Mouse (Mus musculus): ENCODE measurements around the gene Ino80b. TPM values are rescaled to one million over a fixed set of nuclear protein-coding genes. Genes with fewer than 3 reads are reported as not detected.
A peak's percentile ranks its signal among the peaks of the same experiment; 100 is the strongest.

Ino80b gene
- polyA plus RNA-seq, 1 experiment from 2014 or later, result 16.1 TPM

DNA sequence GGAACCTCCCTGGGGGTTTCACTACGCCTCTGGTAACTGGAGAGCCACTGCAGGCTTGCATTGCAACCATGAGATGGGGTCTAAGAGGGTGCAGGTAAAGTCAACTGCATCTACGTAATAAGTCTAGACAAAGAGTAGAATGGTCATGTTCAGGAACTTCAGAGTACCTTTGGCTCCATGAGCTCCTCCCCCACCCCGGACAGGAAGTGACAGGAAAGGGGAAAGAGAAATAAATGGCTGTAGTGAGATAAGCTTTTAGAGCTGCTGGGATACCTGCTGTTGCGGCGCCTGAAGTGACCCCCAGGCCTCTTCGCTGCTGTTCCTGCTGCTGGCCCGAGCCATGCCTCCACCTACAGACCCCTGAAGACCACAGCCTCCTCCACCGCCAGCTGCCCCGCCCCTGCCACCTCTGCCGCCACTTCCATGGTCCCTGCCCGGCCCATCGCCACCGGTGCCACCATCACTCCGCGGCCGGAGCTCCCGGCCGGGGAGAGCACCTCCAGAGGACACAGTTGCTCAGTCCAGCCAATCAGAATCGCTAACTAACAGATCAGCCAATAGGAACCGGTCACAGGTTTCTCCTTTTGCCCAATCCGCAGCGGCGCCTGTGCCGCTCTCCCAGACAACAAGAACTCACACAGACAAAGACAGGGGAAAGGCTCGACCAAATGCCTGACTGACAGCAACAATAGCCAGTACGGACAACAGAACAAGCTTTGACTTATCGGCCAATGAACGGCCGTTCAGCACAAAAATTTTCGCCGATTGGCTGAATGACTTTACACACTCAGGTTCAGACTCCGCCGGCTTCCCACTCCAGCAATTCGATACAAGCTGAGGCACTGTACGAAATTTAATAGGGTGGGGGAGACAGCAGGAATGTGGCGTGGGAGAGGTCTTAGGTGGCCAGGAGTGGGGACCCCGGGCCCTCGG is 4.0 kb downstream of the Ino80b start, which contains the start of gene Wbp1:
Gene Wbp1, minus strand, starts transcription at position 630 of the 933 bp plus-strand sequence.
- peak within 1 kb of the TSS; percentile 91 for H3K4me3 ChIP-seq
- peak within 1 kb of the TSS; percentile 98 for H3K27ac ChIP-seq
- DNase-seq (ENCODE audit: low spot score), result peak; percentile 100
- peaks cover 62% of the 10 kb centered on the region for H3K4me1 ChIP-seq
- H3K27me3 ChIP-seq (ENCODE audit: insufficient read depth, poor library complexity, severe bottlenecking), result no peaks in the 10 kb centered on the region
- H3K9me3 ChIP-seq, result no peaks in the 10 kb centered on the region
- under 1% methylated on average over 38 of the region's 38 CpGs for WGBS
- H3K36me3 ChIP-seq, result peaks cover 30% of the 10 kb centered on the region

DNA sequence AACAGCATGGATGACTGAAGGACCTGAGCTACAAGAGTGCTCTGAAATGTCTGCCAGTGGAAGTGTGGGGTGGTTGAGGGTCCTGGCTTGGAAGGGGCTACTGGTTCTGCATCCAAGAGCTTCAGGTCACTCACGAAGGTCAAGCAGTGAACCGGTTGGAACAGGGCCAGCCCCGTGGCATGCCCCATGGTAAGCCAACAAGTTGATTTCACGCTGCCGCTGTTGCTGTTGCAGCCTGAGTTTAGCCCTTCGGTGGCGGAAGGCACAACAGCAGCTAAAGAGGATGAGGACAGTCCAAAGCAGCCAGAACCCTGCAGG is 5.5 kb downstream of the Ino80b start:
- Histone ChIP-seq H3K9me3 (no peaks in the 10 kb centered on the region), H3K27me3 (ENCODE audit: insufficient read depth, poor library complexity, severe bottlenecking) (no peaks in the 10 kb centered on the region), H3K36me3 (peaks cover 30% of the 10 kb centered on the region), H3K4me1 (peaks cover 63% of the 10 kb centered on the region), H3K27ac (peak overlapping the region; percentile 98), H3K4me3 (peak overlapping the region; percentile 91; the same call in 1 of the 2 replicates)
- no peak for DNase-seq (ENCODE audit: low spot score)
- WGBS, result 81% methylated on average over 7 of the region's 7 CpGs

DNA sequence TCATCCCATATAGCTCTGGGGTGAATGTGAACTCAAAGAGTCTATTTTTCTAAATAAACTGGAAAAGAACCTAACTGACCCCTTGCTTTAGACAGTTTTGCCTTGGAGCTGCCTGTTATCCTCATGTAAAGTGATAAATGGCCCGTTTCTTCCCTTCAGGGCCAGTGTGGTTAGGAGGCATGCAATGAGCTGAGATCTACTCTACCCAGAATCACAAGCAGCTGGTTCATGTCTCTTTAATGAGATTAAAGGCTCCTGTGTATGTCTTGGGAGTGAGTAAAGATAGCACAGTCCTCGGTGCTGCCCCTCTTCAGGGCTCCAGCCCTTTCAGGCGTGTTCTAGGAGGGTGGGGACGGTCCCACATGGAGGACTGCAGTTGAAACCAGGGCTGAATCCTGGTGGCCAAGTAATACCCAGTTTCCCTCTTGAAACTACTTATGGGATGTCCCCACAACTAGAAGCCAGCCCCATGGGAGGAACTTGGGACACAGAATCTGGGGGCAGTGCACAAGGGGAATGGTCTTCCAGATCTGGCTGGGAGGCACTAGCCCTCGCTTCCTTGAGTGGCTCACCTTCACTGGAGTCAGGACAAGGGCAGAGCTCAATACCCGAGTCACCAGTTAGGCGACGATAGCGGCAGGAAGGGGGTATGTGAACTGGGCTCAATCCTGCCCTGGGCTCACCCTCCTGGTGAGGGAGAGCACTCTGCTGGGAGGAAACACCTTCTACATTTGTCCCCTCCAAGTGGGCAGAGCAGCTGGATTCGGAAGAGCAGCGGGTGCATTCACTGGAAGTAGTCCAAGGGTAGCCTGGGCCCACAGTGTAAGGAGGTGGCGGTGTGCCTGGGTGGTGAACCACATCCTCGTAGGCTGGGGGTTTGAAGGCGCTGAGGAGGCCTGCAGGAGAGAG is 6.2 kb downstream of the Ino80b start:
- Histone ChIP-seq H3K27me3 (ENCODE audit: insufficient read depth, poor library complexity, severe bottlenecking) (no peaks in the 10 kb centered on the region), H3K27ac (peak overlapping the region; percentile 98; the same call in 1 of the 2 replicates), H3K4me1 (peaks cover 62% of the 10 kb centered on the region), H3K36me3 (peaks cover 30% of the 10 kb centered on the region), H3K4me3 (no peak overlapping the region), H3K9me3 (no peaks in the 10 kb centered on the region)
- WGBS, result 84% methylated on average over 14 of the region's 14 CpGs
- no peak for DNase-seq (ENCODE audit: low spot score)

DNA sequence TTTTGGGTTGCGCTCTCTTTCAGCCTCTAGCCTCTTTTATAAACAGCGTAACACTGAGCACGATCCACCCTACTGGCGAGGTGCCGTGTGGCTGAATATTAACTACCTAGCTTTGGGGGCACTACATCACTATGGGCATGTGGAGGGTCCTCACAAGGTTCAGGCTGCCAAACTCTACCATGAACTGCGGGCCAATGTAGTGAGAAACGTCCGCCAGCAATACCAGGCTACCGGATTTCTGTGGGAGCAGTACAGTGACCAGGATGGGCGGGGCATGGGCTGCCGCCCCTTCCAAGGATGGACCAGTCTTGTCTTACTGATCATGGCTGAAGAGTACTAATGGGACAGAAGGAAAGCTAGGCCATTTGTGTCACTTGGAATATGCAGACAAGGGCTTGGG is 6.9 kb downstream of the Ino80b start:
- WGBS, result 88% methylated on average over 11 of the region's 11 CpGs
- Histone ChIP-seq H3K4me1 (peaks cover 56% of the 10 kb centered on the region), H3K36me3 (peaks cover 30% of the 10 kb centered on the region), H3K9me3 (no peaks in the 10 kb centered on the region), H3K4me3 (no peak overlapping the region), H3K27ac (no peak overlapping the region), H3K27me3 (ENCODE audit: insufficient read depth, poor library complexity, severe bottlenecking) (no peaks in the 10 kb centered on the region)
- no peak for DNase-seq (ENCODE audit: low spot score)

DNA sequence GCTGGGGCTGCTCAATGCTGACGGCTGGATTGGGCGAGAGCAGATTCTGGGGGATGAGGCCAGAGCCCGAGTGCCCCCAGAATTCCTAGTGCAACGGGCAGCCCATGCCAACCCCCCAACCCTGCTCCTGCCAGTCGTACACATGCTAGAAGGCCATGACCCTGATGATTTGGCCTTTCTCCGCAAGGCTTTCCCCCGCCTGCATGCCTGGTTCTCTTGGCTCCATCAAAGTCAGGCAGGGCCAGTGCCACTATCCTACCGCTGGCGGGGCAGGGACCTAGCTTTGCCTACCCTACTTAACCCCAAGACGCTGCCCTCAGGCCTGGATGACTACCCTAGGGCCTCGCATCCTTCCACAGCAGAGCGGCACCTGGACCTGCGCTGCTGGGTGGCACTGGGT is 7.6 kb downstream of the Ino80b start:
- H3K36me3 ChIP-seq, result peaks cover 30% of the 10 kb centered on the region
- DNase-seq (ENCODE audit: low spot score), result no peak
- peaks cover 50% of the 10 kb centered on the region for H3K4me1 ChIP-seq
- no peak overlapping the region for H3K4me3 ChIP-seq
- no peak overlapping the region for H3K27ac ChIP-seq
- H3K27me3 ChIP-seq (ENCODE audit: insufficient read depth, poor library complexity, severe bottlenecking), result no peaks in the 10 kb centered on the region
- H3K9me3 ChIP-seq, result no peaks in the 10 kb centered on the region
- WGBS, result 92% methylated on average over 13 of the region's 13 CpGs

DNA sequence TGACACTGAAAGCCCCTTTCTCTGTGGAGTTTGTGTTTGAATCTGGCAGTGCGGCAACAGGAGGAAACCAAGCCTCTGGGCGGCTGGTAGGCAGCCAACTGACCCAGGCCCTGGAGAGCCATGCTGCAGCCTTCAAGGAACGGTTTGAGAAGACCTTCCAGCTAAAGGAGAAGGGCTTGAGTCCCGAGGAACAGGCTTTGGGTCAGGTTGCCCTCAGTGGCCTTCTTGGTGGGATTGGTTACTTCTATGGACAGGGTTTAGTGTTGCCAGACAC is 8.1 kb downstream of the Ino80b start:
- Histone ChIP-seq H3K4me1 (peaks cover 45% of the 10 kb centered on the region), H3K27ac (no peak overlapping the region), H3K4me3 (0 out of 2 replicates have a peak overlapping the region, but pooled peaks have one; percentile 92), H3K36me3 (peaks cover 30% of the 10 kb centered on the region), H3K9me3 (no peaks in the 10 kb centered on the region), H3K27me3 (ENCODE audit: insufficient read depth, poor library complexity, severe bottlenecking) (no peaks in the 10 kb centered on the region)
- 81% methylated on average over 4 of the region's 4 CpGs for WGBS
- DNase-seq (ENCODE audit: low spot score), result no peak

DNA sequence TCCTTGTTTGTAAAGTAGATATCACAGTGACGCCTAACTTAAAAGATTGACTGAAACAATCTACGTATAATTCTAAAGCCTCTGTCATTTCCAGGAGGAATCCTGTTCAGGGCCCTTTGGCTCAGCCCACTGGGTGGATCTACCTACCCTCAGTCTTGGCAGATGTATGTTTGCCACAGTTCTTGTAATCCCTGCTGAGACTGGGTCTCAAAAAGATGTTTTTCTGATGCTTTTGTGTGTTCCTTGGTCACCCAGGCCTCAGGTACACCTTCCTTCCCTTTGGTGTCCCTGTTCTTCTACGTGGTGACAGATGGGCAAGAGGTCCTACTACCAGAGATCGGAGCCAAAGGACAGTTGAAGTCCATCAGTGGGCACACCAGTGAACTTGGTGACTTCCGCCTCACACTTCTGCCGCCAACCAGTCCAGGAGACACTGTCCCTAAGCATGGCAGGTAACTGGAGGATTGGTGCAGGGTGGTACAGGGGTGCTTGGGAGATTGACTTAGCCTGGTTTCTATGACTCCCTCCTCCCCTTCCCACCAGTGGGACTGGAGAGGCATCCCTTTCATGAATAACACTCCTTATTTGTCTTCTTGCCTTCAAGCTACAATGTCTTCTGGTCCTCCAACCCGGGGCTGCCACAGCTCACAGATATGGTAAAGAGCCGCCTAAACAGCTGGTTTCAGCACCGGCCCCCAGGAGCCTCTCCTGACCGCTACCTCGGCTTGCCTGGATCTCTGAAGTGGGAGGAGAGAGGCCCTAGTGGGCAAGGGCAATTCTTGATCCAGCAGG is 8.7 kb downstream of the Ino80b start:
- peak overlapping the region; percentile 89 for H3K27ac ChIP-seq
- 76% methylated on average over 11 of the region's 11 CpGs for WGBS
- H3K9me3 ChIP-seq, result no peaks in the 10 kb centered on the region
- H3K27me3 ChIP-seq (ENCODE audit: insufficient read depth, poor library complexity, severe bottlenecking), result no peaks in the 10 kb centered on the region
- no peak for DNase-seq (ENCODE audit: low spot score)
- peaks cover 43% of the 10 kb centered on the region for H3K4me1 ChIP-seq
- H3K4me3 ChIP-seq, result peak overlapping the region; percentile 92
- H3K36me3 ChIP-seq, result peaks cover 30% of the 10 kb centered on the region

DNA sequence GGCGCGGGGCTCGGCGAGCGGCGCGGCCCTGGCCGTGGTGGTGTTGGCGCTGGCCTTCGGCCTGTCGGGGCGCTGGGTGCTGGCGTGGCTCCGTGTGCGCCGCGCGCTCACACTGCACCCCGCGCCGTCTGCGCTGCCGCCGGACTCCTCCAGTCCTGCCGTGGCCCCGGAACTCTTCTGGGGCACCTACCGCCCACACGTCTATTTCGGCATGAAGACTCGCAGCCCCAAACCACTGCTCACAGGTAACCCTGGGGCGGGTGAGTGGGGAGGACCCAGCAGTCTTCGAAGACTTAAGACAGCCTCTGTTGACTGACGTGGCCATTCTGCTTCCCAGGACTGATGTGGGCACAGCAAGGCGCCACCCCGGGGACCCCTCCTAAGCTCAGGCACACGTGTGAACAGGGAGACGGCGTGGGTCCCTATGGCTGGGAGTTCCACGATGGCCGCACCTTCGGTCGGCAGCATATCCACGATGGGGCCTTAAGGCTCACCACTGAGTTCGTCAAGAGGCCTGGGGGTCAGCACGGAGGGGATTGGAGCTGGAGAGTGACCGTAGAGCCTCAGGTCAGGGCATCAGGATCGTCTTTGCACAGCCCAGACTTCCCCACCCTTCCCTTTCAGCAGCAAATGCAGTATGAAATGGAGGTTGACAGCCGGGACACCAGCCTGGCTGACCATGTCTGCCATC is 9.4 kb downstream of the Ino80b start:
- no peak for DNase-seq (ENCODE audit: low spot score)
- Histone ChIP-seq H3K4me3 (peak overlapping the region; percentile 92), H3K27me3 (ENCODE audit: insufficient read depth, poor library complexity, severe bottlenecking) (no peaks in the 10 kb centered on the region), H3K9me3 (no peaks in the 10 kb centered on the region), H3K27ac (peak overlapping the region; percentile 89), H3K36me3 (peaks cover 32% of the 10 kb centered on the region), H3K4me1 (peaks cover 44% of the 10 kb centered on the region)
- 3% methylated on average over 46 of the region's 48 CpGs for WGBS

DNA sequence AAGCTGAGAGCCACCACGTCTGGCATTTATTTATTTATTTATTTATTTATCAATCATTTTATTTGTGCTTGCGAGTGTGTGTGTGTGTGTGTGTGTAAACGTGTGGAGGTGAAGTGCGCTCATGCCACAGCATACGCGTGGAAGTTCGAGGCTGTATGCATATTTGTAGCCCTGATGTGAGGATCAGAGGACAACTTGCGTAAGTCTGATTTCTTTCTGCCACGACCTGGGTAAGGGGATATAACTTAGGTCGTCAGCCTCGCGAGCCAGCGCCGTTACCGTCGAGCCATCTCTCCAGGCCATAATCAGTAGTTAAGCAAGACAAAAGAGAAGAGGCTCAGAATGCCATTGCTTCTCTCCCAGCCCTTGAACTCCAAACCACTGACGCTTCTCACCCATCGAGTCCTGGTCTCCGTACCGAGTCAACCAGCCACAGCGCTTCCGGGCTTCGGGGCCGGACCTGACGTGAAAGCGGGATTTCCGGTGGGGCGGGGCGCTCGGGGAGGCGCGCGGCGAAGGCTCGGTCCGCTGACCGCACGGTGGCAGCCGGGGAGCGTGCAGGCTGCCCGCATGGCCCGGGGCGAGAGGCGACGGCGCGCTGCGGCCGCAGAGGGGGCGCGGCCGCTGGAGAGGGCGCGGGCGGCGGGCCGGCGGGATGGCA is 10.1 kb downstream of the Ino80b start, which contains the start of gene Mogs:
Gene Mogs, plus strand, starts transcription at position 486 of the 661 bp plus-strand sequence.
- H3K4me3 ChIP-seq, result peak within 1 kb of the TSS; percentile 92
- WGBS, result 1% methylated on average over 57 of the region's 58 CpGs
- H3K4me1 ChIP-seq, result peaks cover 38% of the 10 kb centered on the region
- H3K27ac ChIP-seq, result peak within 1 kb of the TSS; percentile 89
- no peaks in the 10 kb centered on the region for H3K27me3 ChIP-seq (ENCODE audit: insufficient read depth, poor library complexity, severe bottlenecking)
- no peaks in the 10 kb centered on the region for H3K9me3 ChIP-seq
- H3K36me3 ChIP-seq, result peaks cover 38% of the 10 kb centered on the region
- DNase-seq (ENCODE audit: low spot score), result peak; percentile 97

DNA sequence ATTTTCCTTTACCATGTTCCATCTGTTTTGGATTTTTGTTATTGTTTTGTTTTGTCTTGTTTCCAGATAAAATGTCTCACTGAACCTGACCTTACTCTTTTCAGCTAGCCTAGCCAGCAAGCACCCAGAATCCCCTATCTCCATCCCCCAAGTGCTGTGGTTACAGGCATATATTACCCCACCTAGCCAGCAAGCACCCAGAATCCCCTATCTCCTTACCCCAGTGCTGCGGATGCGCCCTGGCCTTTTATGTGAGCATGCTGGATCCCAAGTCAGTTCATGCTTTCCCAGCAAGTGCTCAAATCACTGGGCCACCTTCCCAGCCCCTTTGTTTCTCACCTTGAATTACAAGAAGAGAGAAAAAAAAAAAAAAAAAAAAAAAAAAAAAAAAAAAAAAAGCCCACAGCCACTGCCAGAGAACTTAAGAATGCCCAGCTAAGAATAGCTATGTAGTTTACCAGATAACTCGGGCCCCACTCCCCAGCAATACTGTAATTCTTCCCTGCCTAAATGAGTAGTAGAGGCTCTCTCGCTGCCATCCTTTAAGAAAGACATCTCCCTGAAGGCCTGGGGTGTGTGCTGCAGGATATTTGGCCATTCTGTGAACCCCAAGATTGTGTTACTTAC is 13.6 kb downstream of the Ino80b start:
- peaks cover 35% of the 10 kb centered on the region for H3K4me1 ChIP-seq
- no peaks in the 10 kb centered on the region for H3K27me3 ChIP-seq (ENCODE audit: insufficient read depth, poor library complexity, severe bottlenecking)
- no peak overlapping the region for H3K27ac ChIP-seq
- H3K9me3 ChIP-seq, result no peaks in the 10 kb centered on the region
- H3K4me3 ChIP-seq, result no peak overlapping the region
- 80% methylated on average over 4 of the region's 4 CpGs for WGBS
- peaks cover 17% of the 10 kb centered on the region for H3K36me3 ChIP-seq
- DNase-seq (ENCODE audit: low spot score), result no peak
